Mouse (Mus musculus): ENCODE data around the gene Fbxo21. TPM values are rescaled to one million over a fixed set of nuclear protein-coding genes. Genes with fewer than 3 reads are reported as not detected.

Gene Fbxo21
- 1 to 10 TPM; 3.6 to 6.0 TPM for total RNA-seq (2023)

DNA sequence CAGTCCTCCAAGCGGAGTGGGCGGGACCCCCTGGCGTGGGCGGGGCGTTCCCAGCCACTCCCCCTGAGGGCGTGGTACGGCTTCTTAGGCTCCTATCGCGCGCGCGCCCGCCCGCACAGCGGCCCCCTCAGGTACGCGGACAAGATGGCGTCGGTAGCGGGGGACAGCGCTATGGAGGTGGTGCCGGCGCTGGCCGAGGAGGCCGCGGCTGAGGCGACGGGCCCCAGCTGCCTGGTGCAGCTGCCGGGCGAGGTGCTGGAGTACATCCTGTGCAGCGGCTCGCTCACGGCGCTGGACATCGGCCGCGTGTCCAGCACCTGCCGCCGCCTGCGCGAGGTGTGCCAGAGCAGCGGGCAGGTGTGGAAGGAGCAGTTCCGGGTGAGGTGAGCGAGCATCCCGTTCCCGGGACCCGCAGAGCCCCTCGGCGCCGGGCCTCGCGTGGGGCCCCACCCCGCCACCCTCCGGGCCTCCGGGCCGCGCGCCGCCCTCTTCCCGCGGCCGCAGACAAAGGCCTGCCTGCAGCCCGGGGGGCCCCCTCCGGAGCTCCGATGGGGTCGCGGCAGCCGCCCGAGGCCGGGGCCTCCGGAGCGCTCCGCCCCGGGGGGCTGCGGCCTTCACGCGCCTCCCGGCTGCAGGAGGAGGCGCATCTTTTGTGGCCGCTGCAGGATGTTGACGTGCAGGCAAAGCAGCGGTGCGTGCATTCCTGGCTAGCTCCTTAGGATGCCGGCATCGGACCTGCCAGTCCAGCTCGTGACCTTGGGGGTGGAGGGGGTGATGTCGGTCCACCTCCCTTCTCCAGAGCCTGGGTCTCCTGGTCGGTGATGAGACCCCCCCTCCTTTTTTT lies at the start of gene Fbxo21:
Fbxo21 (plus strand) TSS at position 74 of the 844 bp plus-strand sequence.

GRCm38 (mm10) chr5:118027698-118028190 lies 51.2 kb downstream of the Fbxo21 start, which contains the start of gene Tesc:
Gene Tesc (plus strand): TSS chr5:118027743.

Other genes starting within 250 kb of the Fbxo21 start
- gene Nos1, start 195.7 kb upstream of the Fbxo21 start, total RNA-seq (2023), result not detected
- 10 to 100 TPM; 11.2 to 15.0 TPM for gene Tesc, start 51.0 kb downstream of the Fbxo21 start, total RNA-seq (2023)
- gene Fbxw8, start 178.7 kb downstream of the Fbxo21 start, total RNA-seq (2023), result 10 to 100 TPM; 17.8 to 18.9 TPM
- not detected for gene Hrk, start 187.9 kb downstream of the Fbxo21 start, total RNA-seq (2023)